Mouse (Mus musculus) limb, embryonic 10.5 days (tissue): ENCODE measurements around the gene Tcl1b3. TPM values are rescaled to one million over a fixed set of nuclear protein-coding genes. Genes with fewer than 3 reads are reported as not detected.

ENCODE experiments used
- polyA plus RNA-seq: library from polyadenylated mRNA; unstranded; fragments of >200 nt; fragmentation: Nextera tagmentation; extraction: Ambion mirVana; gene quantifications from 2 replicates; pipeline ENCODE4 v1.2.1, GENCODE M21; 2016

The Tcl1b3 gene
- polyA plus RNA-seq, 1 experiment from 2014 or later = not detected

Other genes starting within 250 kb of the Tcl1b3 start
- 0.09 and 0.25 TPM in 2 replicates for gene Syne3, start 181.2 kb upstream of the Tcl1b3 start, polyA plus RNA-seq
- gene Glrx5, start 158.4 kb upstream of the Tcl1b3 start, polyA plus RNA-seq = 215 and 255 TPM in 2 replicates
- gene Tcl1b2, start 45.0 kb upstream of the Tcl1b3 start, polyA plus RNA-seq = not detected in 2 replicates
- gene Tcl1b1, start 31.4 kb upstream of the Tcl1b3 start, polyA plus RNA-seq = not detected in 2 replicates
- not detected in 2 replicates for gene Tcl1b5, start 14.7 kb upstream of the Tcl1b3 start, polyA plus RNA-seq
- gene Tcl1b4, start 10.9 kb downstream of the Tcl1b3 start, polyA plus RNA-seq = not detected in 2 replicates
- gene Tcl1, start 31.8 kb downstream of the Tcl1b3 start, polyA plus RNA-seq = not detected in 2 replicates
- gene Tunar, start 142.8 kb downstream of the Tcl1b3 start, polyA plus RNA-seq = 0.23 and 0.26 TPM in 2 replicates